Mouse (Mus musculus) liver, postnatal 0 days (tissue): ENCODE results near the gene Fads3. TPM values are rescaled to one million over a fixed set of nuclear protein-coding genes. Genes with fewer than 3 reads are reported as not detected.

Source experiments
- ATAC-seq: fragments of 200-750 bp; cut with Nextera tagmentation; 2 replicates; pipeline ENCODE4 v1.8.0; 2017; ENCODE audit warnings: mild to moderate bottlenecking, moderate library complexity
- DNase-seq: peaks from one replicate; pipeline ENCODE4 v3.0.0-alpha.2; 2016
- H3K27ac ChIP-seq: fragments of 300-500 bp; sonication (generic); 2 replicates; pipeline ENCODE4 v1.5.1; 2014; ENCODE audit warnings: antibody characterized with exemption, moderate library complexity, mild to moderate bottlenecking, low read depth
- H3K27me3 ChIP-seq: fragments of 300-500 bp; sonication (generic); 2 replicates; pipeline ENCODE4 v1.6.1; 2014; ENCODE audit warnings: low read length, control low read depth, mixed read lengths; ENCODE audit not compliant: insufficient read depth
- H3K36me3 ChIP-seq: fragments of 300-500 bp; sonication (generic); replicated peaks from 2 replicates; pipeline ENCODE4 v1.6.1; 2014; ENCODE audit warnings: mild to moderate bottlenecking, control low read depth, low read length, moderate library complexity, mixed read lengths; ENCODE audit not compliant: insufficient read depth
- H3K4me1 ChIP-seq: fragments of 300-500 bp; sonication (generic); 2 replicates; pipeline ENCODE4 v1.6.1; 2014; ENCODE audit warnings: antibody characterized with exemption, mild to moderate bottlenecking, control low read depth; ENCODE audit not compliant: insufficient read depth
- H3K4me2 ChIP-seq: fragments of 300-500 bp; sonication (generic); 2 replicates; pipeline ENCODE4 v1.6.1; 2014; ENCODE audit warnings: low read depth, mild to moderate bottlenecking, low read length, moderate library complexity, mixed read lengths
- H3K4me3 ChIP-seq: fragments of 300-500 bp; sonication (generic); 2 replicates; pipeline ENCODE4 v1.5.1; 2014; ENCODE audit warnings: low read depth, low read length
- H3K9ac ChIP-seq: fragments of 300-500 bp; sonication (generic); replicated peaks from 2 replicates; pipeline ENCODE4 v1.6.1; 2014; ENCODE audit warnings: mild to moderate bottlenecking, moderate library complexity
- H3K9me3 ChIP-seq: fragments of 300-500 bp; sonication (generic); 2 replicates; pipeline ENCODE4 v1.6.1; 2016; ENCODE audit warnings: mild to moderate bottlenecking, control low read depth, low read length, mixed read lengths
- CTCF ChIP-seq: sonication (generic); IDR thresholded peaks from 2 replicates; pipeline ENCODE4 v1.5.1; 2016; ENCODE audit warnings: antibody characterized with exemption, low read depth
- EP300 ChIP-seq: IDR thresholded peaks from 2 replicates; pipeline ENCODE4 v1.6.1; 2016; ENCODE audit warnings: antibody characterized with exemption, low read depth, mild to moderate bottlenecking
- WGBS: fragments of 180-500 bp; shearing (Covaris S2); extraction: QIAGEN DNeasy Blood & Tissue Kit; methylation state at CpG from one replicate; pipeline ENCODE4 v1.1.7; 2014; ENCODE audit not compliant: insufficient replicate concordance; 5-methylcytosine and 5-hydroxymethylcytosine counted together
- polyA plus RNA-seq: library from polyadenylated mRNA; unstranded; fragments of >200 nt; fragmentation: Nextera tagmentation; extraction: Ambion mirVana; gene quantifications from 2 replicates; pipeline ENCODE4 v1.2.1, GENCODE M21; 2015

The Fads3 gene
- polyA plus RNA-seq, 1 experiment from 2014 or later = 1.7 TPM

DNA sequence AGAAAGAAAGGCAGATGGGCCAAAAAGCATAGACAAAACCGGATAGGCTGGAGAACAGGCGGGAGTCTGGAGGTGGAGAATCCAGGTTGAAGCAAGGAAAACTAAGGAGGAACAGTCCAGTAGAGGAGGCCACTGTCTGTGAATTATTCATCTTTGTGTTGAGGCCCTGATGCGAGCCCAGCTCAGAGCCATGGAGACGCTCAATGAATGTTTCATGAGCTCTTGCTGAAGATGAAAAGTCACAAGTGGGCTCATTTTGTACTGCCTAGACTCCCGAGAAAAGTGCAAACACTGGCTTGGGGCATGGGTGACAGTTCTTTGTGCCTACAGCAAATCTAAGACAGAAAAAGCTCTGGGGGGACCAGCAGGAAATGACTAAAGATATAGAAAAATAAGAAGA is 56.5 kb downstream of the Fads3 start:
- peak overlapping the region; percentile 88; the same call in 1 of the 2 replicates for H3K4me2 ChIP-seq
- no peaks in the 10 kb centered on the region for H3K36me3 ChIP-seq
- 76% methylated on average over 5 of the region's 5 CpGs for WGBS
- H3K4me1 ChIP-seq = peaks cover 39% of the 10 kb centered on the region
- H3K27ac ChIP-seq = no peak overlapping the region
- ATAC-seq (no peak), DNase-seq (no peak)
- H3K27me3 ChIP-seq = no peaks in the 10 kb centered on the region
- TF ChIP-seq CTCF (no peak), EP300 (no peak)
- H3K9me3 ChIP-seq = no peaks in the 10 kb centered on the region
- no peak overlapping the region for H3K4me3 ChIP-seq
- H3K9ac ChIP-seq = no peak overlapping the region; the same call in 1 of the 2 replicates

DNA sequence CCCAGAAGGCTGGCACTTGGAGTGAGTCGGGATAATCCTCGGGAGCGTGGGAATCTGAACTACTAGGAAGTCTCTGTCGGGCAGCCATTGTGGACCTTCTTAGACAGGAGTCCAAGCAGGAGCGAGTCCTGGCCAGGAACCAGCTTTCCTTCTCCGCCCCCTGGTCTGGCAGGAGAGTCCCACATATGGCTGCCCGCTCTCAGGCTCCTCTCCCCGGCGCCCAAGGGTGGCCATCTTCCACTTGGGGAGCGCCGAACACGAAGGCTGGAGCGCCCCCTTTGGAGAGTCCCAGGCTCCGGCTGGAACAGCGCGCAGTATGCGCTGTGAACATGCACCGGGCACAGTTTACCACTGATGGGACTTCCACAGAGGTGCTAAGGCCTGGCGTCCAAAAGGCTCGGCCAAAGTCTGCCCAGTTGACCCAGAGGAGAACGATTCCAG is 59.3 kb downstream of the Fads3 start:
- H3K4me3 ChIP-seq = peak overlapping the region; percentile 64
- peak; percentile 70 for ATAC-seq
- peak; percentile 87 for DNase-seq
- H3K36me3 ChIP-seq = no peaks in the 10 kb centered on the region
- no peaks in the 10 kb centered on the region for H3K9me3 ChIP-seq
- peak overlapping the region; percentile 65 for H3K27ac ChIP-seq
- WGBS = under 1% methylated on average over 21 of the region's 21 CpGs
- H3K4me1 ChIP-seq = peaks cover 48% of the 10 kb centered on the region
- peak overlapping the region; percentile 67 for H3K9ac ChIP-seq
- TF ChIP-seq CTCF = peak; percentile 81
- TF ChIP-seq EP300 = no peak
- H3K27me3 ChIP-seq = no peaks in the 10 kb centered on the region
- H3K4me2 ChIP-seq = peak overlapping the region; percentile 88

DNA sequence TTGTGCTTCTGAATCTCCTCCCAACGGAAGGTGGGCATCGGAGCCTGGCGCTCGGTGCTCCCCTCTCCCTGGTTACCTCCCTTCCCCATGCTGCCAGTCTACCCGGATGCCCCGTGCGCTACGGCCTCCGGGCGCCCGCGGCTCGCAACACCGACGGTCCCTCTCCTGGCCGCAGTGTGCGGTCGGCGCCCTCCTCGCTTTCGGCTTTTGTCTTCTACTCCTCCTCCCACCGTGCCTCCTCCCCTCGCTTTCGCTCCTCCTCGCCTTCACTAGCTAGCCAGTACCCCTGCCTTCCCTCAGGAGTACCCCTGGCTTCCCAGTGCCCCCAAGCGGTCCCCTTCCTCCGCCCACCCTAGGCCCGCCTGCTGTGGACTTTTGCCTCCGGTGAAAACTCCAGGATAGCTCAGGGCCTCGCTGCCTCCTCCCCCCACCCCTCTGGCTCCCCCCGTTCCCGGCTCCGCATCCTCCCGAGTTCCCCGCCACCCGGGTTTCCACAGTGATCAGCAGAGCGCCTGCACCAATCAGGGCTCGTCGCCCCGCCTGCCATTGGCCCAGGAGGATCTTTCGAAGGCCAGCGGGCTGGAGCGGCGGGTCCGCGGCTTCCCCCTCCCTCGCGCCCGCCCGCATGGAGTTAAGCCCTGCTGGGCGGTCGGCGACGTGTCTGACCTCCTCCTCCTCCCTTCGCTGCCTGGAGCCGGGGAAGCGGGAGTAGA is 60.1 kb downstream of the Fads3 start, which contains the start of gene Fads2:
Gene Fads2 (minus strand): TSS at position 406 of the 713 bp plus-strand sequence.
- H3K4me1 ChIP-seq = peaks cover 43% of the 10 kb centered on the region
- peak within 1 kb of the TSS; percentile 64 for H3K4me3 ChIP-seq

DNA sequence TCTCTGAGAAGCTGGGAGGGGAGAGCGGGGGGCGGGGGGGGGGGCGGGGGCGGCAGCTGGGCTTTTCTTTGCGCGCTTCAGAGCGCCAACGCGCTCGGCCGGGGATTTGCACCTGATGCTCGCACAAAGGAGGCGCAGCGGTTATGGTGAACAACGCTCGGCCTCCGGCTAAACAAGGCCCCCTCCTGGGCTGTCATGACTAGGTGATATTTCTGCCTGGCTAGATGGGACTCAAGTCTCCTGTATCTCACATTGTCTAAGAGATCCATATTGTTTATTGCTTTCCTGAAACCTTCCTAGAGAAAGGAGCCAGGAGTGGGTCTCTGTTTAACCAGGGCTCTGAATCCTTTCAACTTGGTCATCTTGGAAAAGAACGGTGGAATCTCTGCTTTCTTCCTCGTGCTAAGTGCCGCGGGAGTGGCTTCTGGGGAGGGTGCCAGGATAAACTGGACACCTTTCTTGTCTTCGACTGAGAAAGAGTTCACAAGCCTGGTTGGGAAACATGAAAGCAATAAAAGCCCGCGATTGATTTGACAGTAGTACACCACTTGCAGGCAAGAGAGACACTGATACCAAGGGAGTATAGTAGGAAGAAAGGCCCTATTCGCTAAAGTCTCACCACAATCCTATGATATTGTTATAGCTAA is 60.8 kb downstream of the Fads3 start:
- Histone ChIP-seq H3K9me3 (no peaks in the 10 kb centered on the region), H3K4me1 (peaks cover 43% of the 10 kb centered on the region), H3K27ac (peak overlapping the region; percentile 65), H3K36me3 (no peaks in the 10 kb centered on the region), H3K9ac (peak overlapping the region; percentile 67), H3K4me3 (peak overlapping the region; percentile 64), H3K27me3 (no peaks in the 10 kb centered on the region), H3K4me2 (peak overlapping the region; percentile 88)
- 9% methylated on average over 22 of the region's 25 CpGs for WGBS
- no peak for TF ChIP-seq EP300
- TF ChIP-seq CTCF = peak; percentile 35
- DNase-seq (no peak), ATAC-seq (peak; percentile 6; the same call in 1 of the 2 replicates)

More for the DNA sequence above, 60.1 kb downstream of the Fads3 start, which contains the start of gene Fads2:
- Histone ChIP-seq H3K4me2 (peak within 1 kb of the TSS; percentile 88), H3K27ac (peak within 1 kb of the TSS; percentile 65), H3K36me3 (no peaks in the 10 kb centered on the region), H3K9ac (peak within 1 kb of the TSS; percentile 67), H3K27me3 (no peaks in the 10 kb centered on the region), H3K9me3 (no peaks in the 10 kb centered on the region)
- DNase-seq = peak; percentile 86
- 2% methylated on average over 53 of the region's 57 CpGs for WGBS
- ATAC-seq = peak; percentile 83
- peak; percentile 26; the same call in 1 of the 2 replicates for TF ChIP-seq EP300
- TF ChIP-seq CTCF = peak; percentile 33

DNA sequence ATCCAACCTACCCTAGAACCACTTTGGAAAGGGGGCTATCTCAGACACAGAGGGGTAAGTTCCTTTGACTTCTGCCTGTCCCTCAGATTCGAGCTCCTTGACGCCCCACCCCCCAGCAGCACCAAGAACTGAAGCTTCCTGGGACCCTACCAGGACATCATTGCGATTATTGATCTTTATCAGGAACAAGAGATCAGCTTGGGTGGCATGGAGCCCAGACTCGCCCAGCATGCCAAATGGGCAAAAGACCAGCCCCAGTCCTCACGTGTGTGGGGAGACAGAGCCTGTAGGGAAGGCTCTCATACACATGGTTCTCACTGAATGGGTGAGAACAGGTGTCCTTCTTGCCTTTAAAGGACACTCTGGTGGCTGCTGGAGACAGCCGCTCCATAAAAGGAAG is 62.9 kb downstream of the Fads3 start:
- Histone ChIP-seq H3K4me2 (no peak overlapping the region), H3K9ac (no peak overlapping the region), H3K4me3 (no peak overlapping the region), H3K27me3 (no peaks in the 10 kb centered on the region), H3K9me3 (no peaks in the 10 kb centered on the region), H3K27ac (no peak overlapping the region; the same call in 1 of the 2 replicates), H3K4me1 (peaks cover 38% of the 10 kb centered on the region), H3K36me3 (no peaks in the 10 kb centered on the region)
- WGBS = 58% methylated on average over 6 of the region's 6 CpGs
- TF ChIP-seq CTCF (no peak), EP300 (no peak)
- DNase-seq (peak; percentile 55), ATAC-seq (no peak)

DNA sequence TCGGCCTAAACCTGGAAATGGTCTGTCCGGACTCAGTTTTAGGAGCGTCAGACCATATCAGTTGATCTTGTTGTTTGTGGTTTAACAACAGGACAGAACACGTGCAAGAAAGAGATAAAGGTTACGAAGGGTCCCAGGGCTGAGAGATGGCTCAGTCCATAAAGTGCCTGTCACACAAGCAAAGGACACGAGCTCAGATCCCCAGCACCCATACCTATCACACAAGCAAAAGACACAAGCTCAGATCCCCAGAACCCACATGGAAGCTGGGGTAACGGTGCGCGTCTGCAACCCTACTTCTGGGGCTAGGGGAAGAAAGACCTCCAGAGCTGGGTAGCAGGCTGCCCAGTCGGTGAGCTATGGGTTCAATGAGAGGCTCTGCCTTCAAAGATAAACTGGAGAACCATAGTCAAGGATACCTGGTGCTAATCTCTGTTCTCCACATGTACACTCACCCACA is 63.7 kb downstream of the Fads3 start:
- no peak overlapping the region for H3K9ac ChIP-seq
- ATAC-seq (peak; percentile 7; the same call in 1 of the 2 replicates), DNase-seq (no peak)
- peaks cover 34% of the 10 kb centered on the region for H3K4me1 ChIP-seq
- 0 out of 2 replicates have a peak overlapping the region, but pooled peaks have one; percentile 7 for H3K27ac ChIP-seq
- H3K36me3 ChIP-seq = no peaks in the 10 kb centered on the region
- H3K9me3 ChIP-seq = no peaks in the 10 kb centered on the region
- TF ChIP-seq EP300 = peak; percentile 54
- TF ChIP-seq CTCF = no peak
- no peak overlapping the region for H3K4me2 ChIP-seq
- no peak overlapping the region for H3K4me3 ChIP-seq
- no peaks in the 10 kb centered on the region for H3K27me3 ChIP-seq
- WGBS = 40% methylated on average over 10 of the region's 10 CpGs
